Mouse (Mus musculus): ENCODE measurements around the gene Olfr159. TPM values are rescaled to one million over a fixed set of nuclear protein-coding genes. Genes with fewer than 3 reads are reported as not detected.
A peak's percentile ranks its signal among the peaks of the same experiment; 100 is the strongest.
"Not testable (repeated sequence)": the region's sequence is repeated elsewhere in the genome, so short reads cannot be mapped to it uniquely, and the experiment has no call there.

The Olfr159 gene
- total RNA-seq (2021) = not detected
- long read RNA-seq, experiment 1 = 0 reads
- long read RNA-seq, experiment 2 = 0 reads

GRCm38 (mm10) chr4:43770909-43771308 lies at the start of gene Olfr159:
Gene Olfr159, minus strand, starts transcription at chr4:43771009.
- no peak for DNase-seq

DNA sequence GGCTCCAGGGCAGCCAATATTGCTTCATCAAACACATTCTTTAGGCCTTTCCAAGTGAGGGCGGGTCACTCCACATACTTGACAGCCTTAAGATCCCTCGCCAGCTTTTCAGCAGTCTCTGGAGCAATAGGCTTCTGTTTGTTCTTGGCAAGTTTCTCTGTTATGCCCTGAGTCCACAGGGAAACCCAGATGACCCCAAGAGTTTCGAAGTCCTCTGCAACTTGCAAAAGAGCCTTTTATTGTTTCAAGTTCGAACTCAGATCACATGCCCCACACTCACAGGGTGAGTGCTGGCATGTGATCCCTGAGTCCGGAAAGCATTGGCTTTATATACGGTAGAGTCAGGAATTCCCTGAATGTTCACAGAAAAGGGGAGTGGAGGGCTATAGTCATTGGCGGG lies 28.1 kb upstream of the Olfr159 start:
- DNase-seq = peak in 1 of 2 experiments; percentile 2

GRCm38 (mm10) chr4:43795844-43796243 lies 25.0 kb upstream of the Olfr159 start:
- DNase-seq = not testable (repeated sequence)

DNA sequence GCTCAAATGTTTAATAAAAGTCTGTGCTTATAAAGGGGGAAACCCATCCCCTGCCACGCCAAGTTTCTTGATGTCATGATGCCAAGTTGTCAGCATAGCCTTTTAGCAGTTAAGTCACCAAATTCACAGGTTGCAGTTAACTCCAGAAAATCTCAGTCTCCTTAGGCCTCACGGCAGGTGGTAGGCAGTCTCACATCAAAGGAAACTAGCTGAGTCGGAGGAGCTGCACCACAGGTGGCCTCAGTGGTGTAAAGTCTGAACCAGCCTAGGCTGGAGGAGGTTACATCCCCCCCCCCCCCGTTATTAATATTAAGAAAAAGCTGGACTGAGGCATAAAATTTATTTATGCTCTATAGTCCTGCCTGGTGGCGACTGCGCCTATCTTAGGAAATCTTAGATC lies 24.5 kb upstream of the Olfr159 start:
- DNase-seq = no peak

DNA sequence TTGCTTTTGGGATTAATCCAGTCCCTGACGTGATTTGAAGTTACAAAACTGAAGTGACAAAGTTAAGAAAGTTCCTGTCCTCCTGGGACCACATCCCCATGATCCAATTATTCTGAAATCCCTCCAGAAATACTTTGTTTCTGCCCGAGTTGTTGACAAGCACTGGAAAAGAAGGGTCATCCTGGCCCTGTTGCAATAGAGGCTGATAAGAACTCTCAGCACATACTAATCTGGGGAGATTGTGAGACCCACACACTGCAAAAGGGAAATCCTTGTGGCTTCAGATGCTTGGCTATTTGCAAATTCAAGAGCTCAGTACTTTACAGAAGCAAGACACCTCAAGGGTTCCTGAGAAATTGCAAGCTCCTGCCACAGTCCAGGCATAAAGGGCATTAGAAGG lies 1.5 kb upstream of the Olfr159 start:
- peak; percentile 16 to 27 for DNase-seq

- DNase-seq = no peak
Measured at GRCm38 (mm10) chr4:43771626-43772025, 817 bp upstream of the Olfr159 start.

DNA sequence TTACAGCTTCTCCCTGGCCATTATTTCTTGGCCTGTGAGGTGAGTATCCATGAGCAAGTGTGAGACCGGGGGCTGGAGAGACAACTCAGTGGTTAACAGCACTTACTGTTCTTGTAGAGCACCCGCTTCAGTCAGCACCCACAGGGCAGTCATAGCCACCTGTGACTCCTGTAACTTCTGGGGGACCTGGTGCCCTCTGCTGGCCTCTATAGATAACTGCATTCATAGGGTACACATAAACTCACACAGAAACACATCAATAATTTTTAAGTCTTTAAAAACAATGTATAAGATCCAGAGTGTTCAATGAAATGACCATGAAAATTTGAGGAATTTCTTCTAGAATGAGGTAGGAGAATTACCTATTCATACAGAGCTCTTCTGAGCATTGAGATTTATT lies 1.4 kb downstream of the Olfr159 start:
- no peak for DNase-seq

DNA sequence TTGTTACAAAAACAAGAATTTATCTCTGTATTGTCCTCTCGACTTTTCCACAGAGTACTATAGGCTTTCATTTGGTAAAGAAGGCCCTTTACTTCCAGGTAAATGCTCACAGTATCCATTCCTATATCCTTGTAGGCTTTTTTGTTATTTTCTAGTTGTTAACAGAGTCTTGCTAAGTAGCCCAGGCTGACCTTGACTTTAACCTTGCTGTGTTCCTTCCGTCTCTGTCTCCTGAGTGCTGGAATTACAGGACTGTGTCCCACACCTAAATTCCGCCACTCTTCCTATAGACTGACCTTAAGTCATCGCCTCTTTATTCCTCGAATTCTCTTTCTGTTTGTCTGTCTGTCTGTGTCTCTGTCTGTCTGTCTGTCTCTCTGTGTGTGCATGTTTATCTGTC lies 2.5 kb downstream of the Olfr159 start:
- DNase-seq = no peak

DNA sequence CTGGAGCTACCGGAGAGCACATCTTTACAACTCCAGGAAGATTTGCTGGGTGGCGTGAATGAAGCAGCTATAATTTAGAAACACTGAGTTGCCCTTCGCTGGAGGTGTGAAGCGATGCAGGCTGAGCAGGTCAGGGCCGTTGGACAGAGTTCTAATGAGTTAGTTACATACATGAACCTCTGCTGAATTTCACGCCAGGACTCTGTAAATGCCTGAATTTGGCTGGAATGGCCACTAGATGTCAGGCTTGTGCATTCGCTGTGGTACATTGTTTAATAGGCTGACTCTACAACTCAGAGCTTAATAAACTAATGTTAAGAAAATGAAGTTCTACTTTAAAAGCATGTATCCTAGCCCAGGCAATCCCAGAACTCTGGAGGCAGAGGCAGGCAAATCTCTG lies 7.4 kb downstream of the Olfr159 start:
- DNase-seq = peak; percentile 52 to 83

- no peak for DNase-seq
Measured at GRCm38 (mm10) chr4:43761336-43761735, 9.5 kb downstream of the Olfr159 start.

GRCm38 (mm10) chr4:43760460-43760859 lies 10.3 kb downstream of the Olfr159 start:
- peak; percentile 47 to 62 for DNase-seq

- peak; percentile 62 to 67 for DNase-seq
Measured at GRCm38 (mm10) chr4:43759571-43760418, 11.0 kb downstream of the Olfr159 start.

- peak; percentile 50 to 69 for DNase-seq
Measured at GRCm38 (mm10) chr4:43757213-43757612, 13.6 kb downstream of the Olfr159 start.

DNA sequence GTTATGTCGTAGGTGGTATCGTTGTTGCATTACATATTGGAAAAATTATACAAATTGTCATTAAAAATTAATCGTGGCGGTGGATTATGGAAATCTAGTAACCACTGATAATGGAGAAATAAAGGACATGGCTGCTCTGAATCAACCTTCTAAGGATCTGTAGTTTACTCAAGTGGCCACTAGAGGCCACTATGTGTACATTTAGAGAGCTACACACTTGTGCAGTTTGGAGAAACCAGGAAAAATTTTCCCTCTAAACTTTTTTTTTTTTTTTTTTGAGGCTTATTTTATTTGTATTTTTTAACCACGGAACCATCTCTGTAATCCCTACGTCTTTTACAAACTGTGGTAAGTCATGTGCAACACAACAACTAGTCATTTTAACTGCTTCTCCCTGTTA lies 25.6 kb downstream of the Olfr159 start:
- no peak for DNase-seq

- DNase-seq = peak in 1 of 2 experiments; percentile 52
Measured at GRCm38 (mm10) chr4:43743099-43743498, 27.7 kb downstream of the Olfr159 start.

DNA sequence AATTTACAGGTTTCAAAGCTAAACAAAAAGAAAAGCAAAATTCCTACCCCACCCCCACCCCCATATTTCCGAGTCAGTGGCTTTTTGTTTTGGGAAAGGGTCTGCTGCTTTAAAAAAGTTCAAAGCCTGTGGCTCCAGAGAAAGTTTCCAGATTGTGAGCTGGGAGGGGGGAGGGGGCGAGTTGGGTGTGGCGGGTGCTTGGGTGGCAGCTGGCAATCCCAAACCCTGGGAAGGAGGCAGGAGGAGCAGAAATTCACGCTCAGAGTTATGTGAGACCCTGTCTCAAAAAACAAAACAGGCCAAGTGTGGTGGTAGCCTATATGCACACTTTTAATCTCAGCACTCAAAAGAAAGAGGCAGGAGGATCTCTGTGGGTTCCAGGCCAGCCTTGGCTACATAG lies 28.2 kb downstream of the Olfr159 start:
- DNase-seq = no peak

DNA sequence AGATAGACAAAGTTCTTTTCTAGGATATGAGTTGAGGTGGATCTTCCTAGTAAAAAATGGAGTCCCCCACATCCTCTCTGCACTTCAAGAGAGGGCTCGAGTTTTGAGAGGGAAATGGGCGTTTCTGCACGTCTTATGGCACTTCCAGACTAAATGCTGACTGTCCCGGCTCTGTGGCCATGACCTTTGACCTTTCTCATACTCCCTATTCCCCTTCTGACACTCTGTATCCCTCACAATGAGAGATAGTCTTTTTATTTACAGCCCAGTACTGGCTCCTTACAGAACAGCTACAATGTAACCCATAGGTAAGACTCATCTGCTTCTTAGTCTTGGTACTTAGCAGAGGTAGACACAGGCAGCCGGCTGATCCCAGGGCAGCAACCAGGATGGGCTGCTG lies 29.3 kb downstream of the Olfr159 start:
- no peak for DNase-seq

DNA sequence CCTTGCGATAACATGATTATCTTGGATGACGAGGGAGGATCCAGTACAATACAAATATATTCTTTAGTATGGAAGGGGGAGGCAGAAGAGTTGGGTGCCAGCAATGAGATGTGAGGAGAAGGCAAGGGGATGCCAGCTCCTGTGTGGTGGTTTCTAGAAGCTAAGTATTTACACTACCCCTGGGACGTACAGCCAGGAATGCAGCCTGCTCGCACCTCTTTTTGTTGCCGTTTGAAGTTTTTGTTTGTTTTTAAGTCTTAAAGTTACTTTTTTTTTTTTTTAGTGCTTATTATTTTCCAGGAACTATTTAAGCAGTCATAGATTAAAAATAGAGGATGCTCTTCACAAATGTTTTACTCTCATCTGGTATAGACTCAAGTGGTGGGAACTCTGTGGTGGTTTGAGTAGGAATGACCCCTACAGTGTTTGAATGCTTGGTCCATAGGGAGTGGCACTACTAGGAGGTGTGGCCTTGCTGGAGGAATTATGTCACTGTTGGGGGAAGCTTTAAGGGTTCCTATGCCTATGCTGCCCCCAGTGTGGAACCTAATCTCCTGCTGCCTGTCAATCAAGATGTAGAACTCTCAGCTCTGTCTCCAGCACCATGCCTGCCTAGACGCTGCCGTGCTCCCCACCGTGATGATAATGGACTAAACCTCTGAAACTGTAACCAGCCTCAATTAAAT lies 31.7 kb downstream of the Olfr159 start:
- DNase-seq = no peak

- DNase-seq = no peak
Measured at GRCm38 (mm10) chr4:43737144-43737543, 33.7 kb downstream of the Olfr159 start.

GRCm38 (mm10) chr4:43733186-43733585 lies 37.6 kb downstream of the Olfr159 start:
- peak; percentile 55 to 62 for DNase-seq

GRCm38 (mm10) chr4:43732171-43732570 lies 38.6 kb downstream of the Olfr159 start:
- DNase-seq = peak in 1 of 2 experiments; percentile 47

DNA sequence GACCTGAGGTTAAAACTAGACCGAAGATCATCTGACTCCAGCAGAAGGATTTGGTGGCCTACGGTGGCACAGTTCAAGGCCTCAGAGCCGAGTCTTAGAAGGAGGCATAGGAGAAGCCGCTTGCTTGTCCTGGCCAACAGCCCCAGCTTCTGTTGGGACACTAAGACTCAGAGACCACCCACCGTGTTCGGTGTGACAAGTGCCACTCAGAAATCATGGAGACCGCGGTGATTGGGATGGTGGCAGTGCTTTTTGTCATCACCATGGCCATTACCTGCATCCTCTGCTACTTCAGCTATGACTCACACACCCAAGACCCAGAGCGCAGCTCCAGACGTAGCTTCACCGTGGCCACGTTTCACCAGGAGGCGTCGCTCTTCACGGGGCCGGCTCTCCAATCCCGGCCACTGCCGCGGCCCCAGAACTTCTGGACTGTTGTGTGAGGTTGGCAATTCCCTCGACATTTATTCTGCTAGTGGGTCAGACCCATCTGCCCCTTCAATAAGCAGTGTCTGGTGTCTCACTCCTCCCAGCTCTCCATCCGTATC lies 40.0 kb downstream of the Olfr159 start:
- peak; percentile 54 to 63 for DNase-seq

Measured in heart, adult 18-20 months (tissue).